Mouse (Mus musculus) myocyte (in vitro differentiated cells): ENCODE results near the gene Dab1. TPM values are rescaled to one million over a fixed set of nuclear protein-coding genes. Genes with fewer than 3 reads are reported as not detected.

Source experiments
- H3K27me3 ChIP-seq: one replicate; pipeline ENCODE4 v1.6.1; 2011; ENCODE audit not compliant: control insufficient read depth, insufficient read depth, insufficient read length
- H3K36me3 ChIP-seq: one replicate; pipeline ENCODE4 v1.6.1; 2011; ENCODE audit not compliant: control insufficient read depth, insufficient read depth
- H3K4me2 ChIP-seq: one replicate; pipeline ENCODE4 v1.6.1; 2011; ENCODE audit warnings: low read depth, control low read depth
- H3K4me3 ChIP-seq: one replicate; pipeline ENCODE4 v1.5.1; 2011; ENCODE audit warnings: mild to moderate bottlenecking, control low read depth, moderate library complexity
- H3K79me2 ChIP-seq: one replicate; pipeline ENCODE4 v1.6.1; 2011; ENCODE audit not compliant: control insufficient read depth, insufficient read depth
- H3ac ChIP-seq: one replicate; pipeline ENCODE4 v1.6.1; 2011; ENCODE audit not compliant: control insufficient read depth, insufficient read length
- CEBPB ChIP-seq: IDR thresholded peaks from 2 replicates; pipeline ENCODE4 v1.6.1; 2011; ENCODE audit warnings: mild to moderate bottlenecking, moderate library complexity; ENCODE audit not compliant: poor library complexity, insufficient read depth, severe bottlenecking
- E2F4 ChIP-seq: IDR thresholded peaks from one replicate; pipeline ENCODE4 v1.6.1; 2011; ENCODE audit warnings: mild to moderate bottlenecking, control low read depth, moderate library complexity; ENCODE audit not compliant: insufficient read depth
- MAX ChIP-seq: IDR thresholded peaks from one replicate; pipeline ENCODE4 v1.6.1; 2011; ENCODE audit warnings: low read depth, mild to moderate bottlenecking, control low read depth
- MYOD1 ChIP-seq, 3 experiments: IDR thresholded peaks; one replicate each; pipeline ENCODE4 v1.6.1; 2011; ENCODE audit warnings: control low read depth in 2 of 3, low read depth in 2 of 3, mild to moderate bottlenecking in 2 of 3, moderate library complexity in 1 of 3; ENCODE audit not compliant: insufficient read length in 2 of 3, control insufficient read depth in 1 of 3
- MYOG ChIP-seq, 3 experiments: IDR thresholded peaks; one replicate each; pipeline ENCODE4 v1.6.1; 2011; ENCODE audit warnings: control low read depth in 2 of 3, low read depth in 2 of 3, mild to moderate bottlenecking in 2 of 3; ENCODE audit not compliant: insufficient read length in 2 of 3, control insufficient read depth in 1 of 3, insufficient read depth in 1 of 3
- POLR2A ChIP-seq: IDR thresholded peaks from one replicate; pipeline ENCODE4 v1.6.1; 2011; ENCODE audit warnings: low read depth, mild to moderate bottlenecking, control low read depth, moderate library complexity; ENCODE audit not compliant: insufficient read length
- POLR2AphosphoS2 ChIP-seq: IDR thresholded peaks from one replicate; pipeline ENCODE4 v1.6.1; 2011; ENCODE audit warnings: low read depth, control low read depth; ENCODE audit not compliant: insufficient read length
- REST ChIP-seq: IDR thresholded peaks from one replicate; pipeline ENCODE4 v1.6.1; 2011; ENCODE audit warnings: mild to moderate bottlenecking, control low read depth, moderate library complexity; ENCODE audit not compliant: insufficient read depth, insufficient read length
- SRF ChIP-seq: IDR thresholded peaks from one replicate; pipeline ENCODE4 v1.6.1; 2011; ENCODE audit warnings: low read depth; ENCODE audit not compliant: control insufficient read depth, insufficient read length
- TCF12 ChIP-seq: IDR thresholded peaks from one replicate; pipeline ENCODE4 v1.6.1; 2011; ENCODE audit warnings: mild to moderate bottlenecking, control low read depth; ENCODE audit not compliant: poor library complexity, insufficient read depth, severe bottlenecking
- TCF3 ChIP-seq: IDR thresholded peaks from one replicate; pipeline ENCODE4 v1.6.1; 2011; ENCODE audit warnings: low read depth, control low read depth; ENCODE audit not compliant: insufficient read length
- USF1 ChIP-seq: IDR thresholded peaks from one replicate; pipeline ENCODE4 v1.6.1; 2011; ENCODE audit warnings: low read depth, mild to moderate bottlenecking, control low read depth, moderate library complexity
- polyA plus RNA-seq: library from polyadenylated mRNA; unstranded; fragments of >200 nt; fragmentation: generic; extraction: Trizol; gene quantifications from one replicate; pipeline ENCODE4 v1.2.1, GENCODE M21; 2012; ENCODE audit warnings: missing spikeins

The Dab1 gene
- polyA plus RNA-seq, 1 experiment, result not detected

GRCm38 (mm10) chr4:104718973-104719795, 1100.0 kb downstream of the Dab1 start:
- TF ChIP-seq MYOD1 (IDR thresholded peaks at IDR 0.05; ENCODE audit: control insufficient read depth in 1 of 3, insufficient read length in 2 of 3, low read depth in 2 of 3) (no peak), E2F4 (no peak), TCF12 (no peak), MYOG (IDR thresholded peaks at IDR 0.05; ENCODE audit: control insufficient read depth in 1 of 3, insufficient read depth in 1 of 3, insufficient read length in 2 of 3, low read depth in 2 of 3) (no peak), SRF (no peak), POLR2A (no peak), USF1 (no peak), CEBPB (no peak), TCF3 (no peak), MAX (no peak), REST (no peak), POLR2AphosphoS2 (no peak)
- no peak overlapping the region for H3K4me3 ChIP-seq
- H3K4me2 ChIP-seq, result no peak overlapping the region
- H3K36me3 ChIP-seq, result no peaks in the 10 kb centered on the region
- H3K79me2 ChIP-seq, result no peaks in the 10 kb centered on the region
- H3ac ChIP-seq, result no peak overlapping the region
- H3K27me3 ChIP-seq, result no peaks in the 10 kb centered on the region

GRCm38 (mm10) chr4:104723527-104724045, 1104.4 kb downstream of the Dab1 start:
- Histone ChIP-seq H3ac (no peak overlapping the region), H3K4me3 (no peak overlapping the region), H3K4me2 (no peak overlapping the region), H3K27me3 (no peaks in the 10 kb centered on the region), H3K79me2 (no peaks in the 10 kb centered on the region), H3K36me3 (no peaks in the 10 kb centered on the region)
- no peak for TF ChIP-seq USF1
- TF ChIP-seq POLR2A, result no peak
- no peak for TF ChIP-seq REST
- TF ChIP-seq E2F4, result no peak
- no peak for TF ChIP-seq MAX
- TF ChIP-seq CEBPB, result no peak
- TF ChIP-seq SRF, result no peak
- no peak for TF ChIP-seq MYOG (IDR thresholded peaks at IDR 0.05; ENCODE audit: control insufficient read depth in 1 of 3, insufficient read depth in 1 of 3, insufficient read length in 2 of 3, low read depth in 2 of 3)

DNA sequence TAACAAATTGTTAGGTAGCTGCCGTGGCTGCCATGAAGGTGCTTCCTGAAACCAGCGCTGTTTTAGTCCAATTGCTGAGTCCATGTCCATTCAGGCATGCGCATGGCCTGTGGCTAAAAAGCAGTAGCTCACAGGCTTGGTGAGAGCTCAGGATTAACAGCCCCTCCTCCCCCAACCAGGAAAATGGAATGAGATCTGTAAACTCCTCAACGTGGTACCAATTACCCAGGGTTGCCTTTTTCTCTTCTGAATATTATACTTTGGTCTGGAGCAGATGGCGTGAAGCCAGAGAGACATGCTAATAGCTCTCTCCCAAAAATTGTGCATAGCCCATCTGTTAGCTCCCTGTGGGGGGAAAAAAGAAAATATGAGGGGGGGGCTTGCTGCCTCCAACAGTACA, 1105.1 kb downstream of the Dab1 start:
- TF ChIP-seq SRF (no peak), USF1 (no peak), TCF3 (no peak), POLR2AphosphoS2 (no peak), E2F4 (no peak), CEBPB (no peak), POLR2A (no peak), MAX (no peak), TCF12 (no peak), MYOD1 (IDR thresholded peaks at IDR 0.05; ENCODE audit: control insufficient read depth in 1 of 3, insufficient read length in 2 of 3, low read depth in 2 of 3) (no peak)
- no peak overlapping the region for H3ac ChIP-seq
- no peaks in the 10 kb centered on the region for H3K27me3 ChIP-seq
- no peak overlapping the region for H3K4me2 ChIP-seq
- no peaks in the 10 kb centered on the region for H3K79me2 ChIP-seq
- no peak overlapping the region for H3K4me3 ChIP-seq
- no peaks in the 10 kb centered on the region for H3K36me3 ChIP-seq

DNA sequence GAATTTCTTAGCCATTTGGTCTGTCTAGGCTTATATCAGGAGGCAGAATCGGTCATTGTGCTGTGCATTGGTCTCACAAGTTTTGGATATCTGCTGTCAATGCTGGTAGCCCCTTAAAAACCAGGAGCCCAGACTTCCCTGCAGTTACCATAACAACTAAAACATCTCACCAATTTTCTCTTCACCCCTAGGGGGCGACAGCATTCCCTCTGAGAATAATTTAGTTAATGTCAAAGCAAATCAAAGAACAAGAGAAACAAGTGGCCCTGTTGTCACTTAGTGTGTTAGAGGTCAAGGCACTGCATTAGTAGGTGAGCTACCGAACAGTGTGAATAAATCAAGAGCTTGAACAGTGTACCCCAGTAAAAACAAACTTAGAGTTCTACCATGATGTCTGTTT, 1106.5 kb downstream of the Dab1 start:
- H3ac ChIP-seq, result no peak overlapping the region
- H3K4me3 ChIP-seq, result no peak overlapping the region
- no peak overlapping the region for H3K4me2 ChIP-seq
- no peaks in the 10 kb centered on the region for H3K36me3 ChIP-seq
- H3K27me3 ChIP-seq, result no peaks in the 10 kb centered on the region
- H3K79me2 ChIP-seq, result no peaks in the 10 kb centered on the region
- TF ChIP-seq POLR2A (no peak), POLR2AphosphoS2 (no peak), CEBPB (no peak), TCF12 (no peak), MAX (no peak), MYOG (IDR thresholded peaks at IDR 0.05; ENCODE audit: control insufficient read depth in 1 of 3, insufficient read depth in 1 of 3, insufficient read length in 2 of 3, low read depth in 2 of 3) (no peak), USF1 (no peak), REST (no peak), E2F4 (no peak), MYOD1 (IDR thresholded peaks at IDR 0.05; ENCODE audit: control insufficient read depth in 1 of 3, insufficient read length in 2 of 3, low read depth in 2 of 3) (no peak), TCF3 (no peak), SRF (no peak)
